Mouse (Mus musculus) midbrain, embryonic 12.5 days (tissue): ENCODE data around the gene Sv2b. TPM values are rescaled to one million over a fixed set of nuclear protein-coding genes. Genes with fewer than 3 reads are reported as not detected.

Experiments
- ATAC-seq: fragments of 200-750 bp; cut with Nextera tagmentation; 2 replicates; pipeline ENCODE4 v1.8.0; 2017; ENCODE audit warnings: low read depth, moderate TSS enrichment, moderate library complexity; ENCODE audit not compliant: low FRiP score
- H3K27ac ChIP-seq: fragments of 300-500 bp; sonication (generic); replicated peaks from 2 replicates; pipeline ENCODE4 v1.5.1; 2016; ENCODE audit warnings: mild to moderate bottlenecking
- H3K27me3 ChIP-seq: fragments of 300-500 bp; sonication (generic); 2 replicates; pipeline ENCODE4 v1.6.1; 2016; ENCODE audit warnings: mild to moderate bottlenecking
- H3K36me3 ChIP-seq: fragments of 300-500 bp; sonication (generic); 2 replicates; pipeline ENCODE4 v1.6.1; 2016
- H3K4me1 ChIP-seq: fragments of 300-500 bp; sonication (generic); 2 replicates; pipeline ENCODE4 v1.6.1; 2016
- H3K4me2 ChIP-seq: fragments of 300-500 bp; sonication (generic); replicated peaks from 2 replicates; pipeline ENCODE4 v1.6.1; 2016; ENCODE audit warnings: mild to moderate bottlenecking, moderate library complexity
- H3K4me3 ChIP-seq: fragments of 300-500 bp; sonication (generic); 2 replicates; pipeline ENCODE4 v1.5.1; 2016; ENCODE audit warnings: mild to moderate bottlenecking
- H3K9ac ChIP-seq: fragments of 300-500 bp; sonication (generic); replicated peaks from 2 replicates; pipeline ENCODE4 v1.6.1; 2016; ENCODE audit warnings: mild to moderate bottlenecking, moderate library complexity
- H3K9me3 ChIP-seq: fragments of 300-500 bp; sonication (generic); 2 replicates; pipeline ENCODE4 v1.6.1; 2016; ENCODE audit warnings: mild to moderate bottlenecking
- whole genome bisulfite sequencing: fragments of 180-500 bp; shearing (Covaris S2); methylation state at CpG from one replicate; pipeline ENCODE4 v1.1.7; 2016; 5-methylcytosine and 5-hydroxymethylcytosine counted together
- polyA plus RNA-seq: library from polyadenylated mRNA; unstranded; fragments of >200 nt; fragmentation: Nextera tagmentation; extraction: Ambion mirVana; gene quantifications from 2 replicates; pipeline ENCODE4 v1.2.1, GENCODE M21; 2016

Sv2b gene
- polyA plus RNA-seq, 1 experiment from 2014 or later: 2.7 TPM

DNA sequence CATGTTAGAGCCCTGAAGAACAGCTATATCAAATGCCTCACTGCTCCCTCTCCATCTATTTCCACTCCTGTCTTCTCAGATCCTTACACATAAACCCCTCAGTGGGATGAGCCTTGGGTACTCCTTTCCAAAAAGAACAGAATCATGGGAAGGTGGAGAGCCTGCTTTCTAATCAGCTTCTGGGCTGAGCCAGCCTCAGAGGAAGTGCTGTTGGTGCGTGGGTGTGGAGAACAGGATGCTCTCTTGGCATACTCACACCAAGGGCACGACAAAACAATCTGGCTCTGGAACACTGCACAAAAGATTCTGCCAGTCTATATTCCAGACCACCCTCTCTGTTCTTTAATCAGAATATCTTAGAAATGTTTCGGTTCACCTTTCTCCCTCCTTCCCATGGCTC lies 26.1 kb downstream of the Sv2b start:
- no peaks in the 10 kb centered on the region for H3K9me3 ChIP-seq
- ATAC-seq: no peak
- peaks cover 8% of the 10 kb centered on the region for H3K27me3 ChIP-seq
- WGBS: 88% methylated on average over 3 of the region's 3 CpGs
- no peak overlapping the region for H3K4me2 ChIP-seq
- no peak overlapping the region for H3K27ac ChIP-seq
- no peak overlapping the region for H3K4me3 ChIP-seq
- H3K36me3 ChIP-seq: no peaks in the 10 kb centered on the region
- peaks cover 6% of the 10 kb centered on the region; the same call in 1 of the 2 replicates for H3K4me1 ChIP-seq
- H3K9ac ChIP-seq: no peak overlapping the region

- Histone ChIP-seq H3K9me3 (no peaks in the 10 kb centered on the region), H3K4me1 (peaks cover 11% of the 10 kb centered on the region; the same call in 1 of the 2 replicates), H3K4me2 (no peak overlapping the region), H3K27me3 (peaks cover 8% of the 10 kb centered on the region), H3K27ac (no peak overlapping the region), H3K4me3 (no peak overlapping the region), H3K9ac (no peak overlapping the region), H3K36me3 (no peaks in the 10 kb centered on the region)
- ATAC-seq: no peak
- 88% methylated on average over 3 of the region's 3 CpGs for WGBS
Measured at GRCm38 (mm10) chr7:75282080-75282650, 26.9 kb downstream of the Sv2b start.

- no peak overlapping the region for H3K9ac ChIP-seq
- WGBS: 91% methylated on average over 4 of the region's 4 CpGs
- no peaks in the 10 kb centered on the region for H3K9me3 ChIP-seq
- no peak for ATAC-seq
- H3K4me1 ChIP-seq: peaks cover 11% of the 10 kb centered on the region; the same call in 1 of the 2 replicates
- H3K27ac ChIP-seq: no peak overlapping the region
- no peak overlapping the region for H3K4me2 ChIP-seq
- peaks cover 8% of the 10 kb centered on the region for H3K27me3 ChIP-seq
- no peak overlapping the region for H3K4me3 ChIP-seq
- no peaks in the 10 kb centered on the region for H3K36me3 ChIP-seq
Measured at GRCm38 (mm10) chr7:75281106-75281505, 28.0 kb downstream of the Sv2b start.

GRCm38 (mm10) chr7:75277847-75278246 lies 31.2 kb downstream of the Sv2b start:
- Histone ChIP-seq H3K4me2 (no peak overlapping the region), H3K9ac (no peak overlapping the region)
- ATAC-seq: no peak

DNA sequence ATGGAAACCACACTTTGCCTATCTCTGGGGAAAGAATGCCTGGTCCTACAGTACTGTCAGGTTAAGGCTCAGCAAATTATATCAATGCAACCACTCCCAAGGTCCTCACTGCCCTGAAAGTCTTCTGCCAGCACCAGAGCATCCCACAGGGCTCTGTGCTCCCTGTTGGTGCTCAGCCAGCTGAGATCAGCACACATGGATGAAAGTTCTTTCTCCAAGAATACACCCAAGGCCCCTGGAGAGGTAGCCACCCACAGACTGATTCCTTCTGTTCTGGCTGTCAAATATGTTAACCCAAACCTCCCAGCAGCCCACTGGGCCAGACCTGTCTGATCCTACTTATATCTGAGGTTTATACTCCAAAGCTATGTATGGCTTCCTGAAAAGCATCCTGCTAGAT lies 32.3 kb downstream of the Sv2b start:
- no peak overlapping the region for H3K4me2 ChIP-seq
- no peak overlapping the region for H3K9ac ChIP-seq
- no peak overlapping the region for H3K4me3 ChIP-seq
- no peaks in the 10 kb centered on the region for H3K36me3 ChIP-seq
- ATAC-seq: no peak
- peaks cover 8% of the 10 kb centered on the region; the same call in 1 of the 2 replicates for H3K27me3 ChIP-seq
- H3K9me3 ChIP-seq: no peaks in the 10 kb centered on the region
- no peak overlapping the region for H3K27ac ChIP-seq
- H3K4me1 ChIP-seq: peaks cover 11% of the 10 kb centered on the region; the same call in 1 of the 2 replicates

More at GRCm38 (mm10) chr7:75277847-75278246, 31.2 kb downstream of the Sv2b start:
- Histone ChIP-seq H3K27ac (no peak overlapping the region), H3K9me3 (no peaks in the 10 kb centered on the region), H3K36me3 (no peaks in the 10 kb centered on the region), H3K27me3 (peaks cover 8% of the 10 kb centered on the region), H3K4me1 (peaks cover 11% of the 10 kb centered on the region; the same call in 1 of the 2 replicates), H3K4me3 (no peak overlapping the region)
- WGBS: 7% methylated on average over 3 of the region's 3 CpGs

DNA sequence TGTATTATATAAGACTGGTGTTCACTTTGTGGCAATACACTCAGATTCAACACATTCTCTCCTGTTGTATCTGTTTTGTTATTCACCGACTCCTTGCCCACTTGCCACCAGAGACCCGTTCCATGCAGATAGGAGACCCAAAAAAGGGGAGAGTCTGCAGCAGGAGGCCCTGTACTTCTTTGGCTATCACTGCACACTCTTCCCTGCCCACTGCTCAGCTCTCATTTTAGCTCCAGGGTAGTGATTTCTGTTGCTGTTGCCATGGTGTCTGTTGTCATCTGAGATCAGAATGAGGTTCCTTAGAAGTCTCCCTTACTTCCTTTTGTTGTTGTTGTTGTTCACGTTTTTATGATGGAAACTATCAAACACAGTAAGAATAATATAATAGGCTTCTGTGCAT lies 34.5 kb downstream of the Sv2b start:
- Histone ChIP-seq H3K27ac (no peak overlapping the region), H3K4me1 (peaks cover 5% of the 10 kb centered on the region; the same call in 1 of the 2 replicates)
- 68% methylated on average over 3 of the region's 3 CpGs for WGBS

DNA sequence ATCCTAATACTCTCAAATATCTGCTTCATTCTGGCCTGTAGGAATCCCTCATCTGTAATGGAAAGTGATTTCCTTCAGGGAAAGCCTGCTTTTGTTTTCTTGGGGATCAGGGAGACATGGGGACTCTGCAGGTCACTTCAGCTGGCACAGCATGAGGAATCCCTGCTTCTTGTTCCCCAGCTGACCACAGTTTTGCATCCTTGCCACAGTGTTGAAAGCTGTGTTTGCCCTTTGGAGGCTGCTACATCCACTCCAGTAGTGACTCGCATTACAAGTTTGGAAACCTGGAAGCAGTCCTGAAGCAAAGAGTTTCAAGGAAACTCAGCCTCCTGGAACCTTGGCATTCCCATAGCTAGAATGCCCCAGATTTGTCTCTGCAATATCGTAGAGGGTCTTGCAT lies 35.4 kb downstream of the Sv2b start:
- no peak overlapping the region for H3K4me2 ChIP-seq
- H3K9me3 ChIP-seq: no peaks in the 10 kb centered on the region
- 50% methylated on average over 2 of the region's 2 CpGs for WGBS
- H3K27me3 ChIP-seq: no peaks in the 10 kb centered on the region
- no peak overlapping the region for H3K27ac ChIP-seq
- peaks cover 5% of the 10 kb centered on the region; the same call in 1 of the 2 replicates for H3K4me1 ChIP-seq
- H3K36me3 ChIP-seq: no peaks in the 10 kb centered on the region
- no peak overlapping the region for H3K9ac ChIP-seq
- H3K4me3 ChIP-seq: no peak overlapping the region
- no peak for ATAC-seq

More for the DNA sequence above, 34.5 kb downstream of the Sv2b start:
- no peak for ATAC-seq
- Histone ChIP-seq H3K4me2 (no peak overlapping the region), H3K9me3 (no peaks in the 10 kb centered on the region), H3K9ac (no peak overlapping the region), H3K36me3 (no peaks in the 10 kb centered on the region), H3K4me3 (no peak overlapping the region), H3K27me3 (no peaks in the 10 kb centered on the region)

- no peaks in the 10 kb centered on the region for H3K4me1 ChIP-seq
- no peak overlapping the region for H3K4me3 ChIP-seq
- no peaks in the 10 kb centered on the region for H3K36me3 ChIP-seq
- no peak overlapping the region for H3K4me2 ChIP-seq
- ATAC-seq: no peak
- H3K27me3 ChIP-seq: no peaks in the 10 kb centered on the region
- no peaks in the 10 kb centered on the region for H3K9me3 ChIP-seq
- WGBS: 80% methylated on average over 3 of the region's 3 CpGs
- H3K27ac ChIP-seq: no peak overlapping the region
- H3K9ac ChIP-seq: no peak overlapping the region
Measured at GRCm38 (mm10) chr7:75271921-75272381, 37.1 kb downstream of the Sv2b start.

GRCm38 (mm10) chr7:75271306-75271705 lies 37.8 kb downstream of the Sv2b start:
- ATAC-seq: no peak
- Histone ChIP-seq H3K27me3 (no peaks in the 10 kb centered on the region), H3K4me2 (no peak overlapping the region), H3K27ac (no peak overlapping the region), H3K9ac (no peak overlapping the region), H3K36me3 (no peaks in the 10 kb centered on the region), H3K4me1 (no peaks in the 10 kb centered on the region), H3K9me3 (no peaks in the 10 kb centered on the region), H3K4me3 (no peak overlapping the region)
- 80% methylated on average over 3 of the region's 3 CpGs for WGBS

DNA sequence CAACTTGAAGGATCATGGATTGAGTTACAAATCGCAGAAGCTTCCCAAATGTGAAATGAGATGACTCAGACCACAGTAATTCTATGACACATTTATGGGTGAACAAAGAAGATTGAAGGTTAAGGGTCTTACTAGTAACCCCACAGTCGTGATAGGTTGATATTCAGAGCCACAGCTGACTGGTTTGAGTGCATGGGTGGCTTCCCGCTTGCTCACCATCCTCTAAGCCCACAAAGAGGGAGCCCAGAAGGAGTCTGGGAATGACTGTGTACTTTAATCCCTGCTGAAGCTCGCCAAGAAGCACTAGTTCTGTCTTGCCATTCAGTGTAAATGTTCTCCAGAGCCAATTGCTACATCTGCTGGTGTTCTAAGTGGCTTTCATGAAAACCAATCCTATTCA lies 41.8 kb downstream of the Sv2b start:
- H3K27me3 ChIP-seq: no peaks in the 10 kb centered on the region
- ATAC-seq: no peak

DNA sequence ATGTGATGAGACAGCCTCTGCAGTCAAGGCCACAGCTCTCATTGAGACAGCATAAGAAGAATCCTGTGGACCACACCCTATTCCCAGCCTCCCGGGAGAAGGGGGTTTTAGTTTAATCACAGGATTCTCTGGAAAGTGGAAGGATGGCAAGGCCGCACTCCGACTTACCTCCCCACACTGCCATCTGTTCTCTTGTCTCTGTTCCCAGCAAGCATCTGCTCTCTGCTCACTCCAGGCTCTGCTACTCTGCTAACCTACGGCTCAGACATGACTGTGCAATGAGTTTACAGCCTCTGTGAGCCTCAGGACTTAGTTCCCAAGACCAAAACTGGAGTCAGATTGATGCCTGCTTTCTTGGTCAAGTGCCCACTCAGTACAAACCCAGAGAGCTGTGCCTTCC lies 43.8 kb downstream of the Sv2b start:
- H3K9me3 ChIP-seq: no peaks in the 10 kb centered on the region
- no peak overlapping the region for H3K4me2 ChIP-seq
- 70% methylated on average over 4 of the region's 4 CpGs for WGBS
- no peak for ATAC-seq
- no peaks in the 10 kb centered on the region for H3K27me3 ChIP-seq
- no peaks in the 10 kb centered on the region for H3K4me1 ChIP-seq
- no peaks in the 10 kb centered on the region for H3K36me3 ChIP-seq
- no peak overlapping the region for H3K4me3 ChIP-seq
- H3K27ac ChIP-seq: no peak overlapping the region
- H3K9ac ChIP-seq: no peak overlapping the region

More for the DNA sequence above, 41.8 kb downstream of the Sv2b start:
- WGBS: 71% methylated on average over 4 of the region's 4 CpGs
- Histone ChIP-seq H3K9me3 (no peaks in the 10 kb centered on the region), H3K4me3 (no peak overlapping the region), H3K27ac (no peak overlapping the region), H3K4me1 (no peaks in the 10 kb centered on the region), H3K9ac (no peak overlapping the region), H3K36me3 (no peaks in the 10 kb centered on the region), H3K4me2 (no peak overlapping the region)

- H3K27me3 ChIP-seq: no peaks in the 10 kb centered on the region
- no peak overlapping the region for H3K27ac ChIP-seq
- no peak overlapping the region for H3K4me2 ChIP-seq
- no peak for ATAC-seq
- H3K36me3 ChIP-seq: no peaks in the 10 kb centered on the region
- no peaks in the 10 kb centered on the region for H3K4me1 ChIP-seq
- 77% methylated on average over 3 of the region's 3 CpGs for WGBS
- no peak overlapping the region for H3K9ac ChIP-seq
- no peaks in the 10 kb centered on the region for H3K9me3 ChIP-seq
- no peak overlapping the region for H3K4me3 ChIP-seq
Measured at GRCm38 (mm10) chr7:75259945-75260344, 49.1 kb downstream of the Sv2b start.
